Mouse (Mus musculus) MEL (cell line): ENCODE data around the gene Acot4. TPM values are rescaled to one million over a fixed set of nuclear protein-coding genes. Genes with fewer than 3 reads are reported as not detected.

ENCODE experiments used
- DNase-seq: peaks from one replicate; pipeline ENCODE4 v3.0.0; 2011; ENCODE audit warnings: low read depth, low spot score
- H3K27ac ChIP-seq: 2 replicates; pipeline ENCODE4 v1.5.1; 2012; ENCODE audit warnings: low read depth, mild to moderate bottlenecking, control low read depth, low read length, moderate library complexity; ENCODE audit not compliant: control insufficient read depth
- H3K27me3 ChIP-seq, 2 experiments: fragments of 150-350 bp in 1 of 2; sonication (generic) in 1 of 2; 2 replicates each; pipeline ENCODE4 v1.6.1; 2012; ENCODE audit warnings: low read length in 2 of 2, mild to moderate bottlenecking in 2 of 2, improper control_type of control experiment in 1 of 2, moderate library complexity in 1 of 2; ENCODE audit not compliant: insufficient read depth in 2 of 2, control insufficient read depth in 1 of 2
- H3K36me3 ChIP-seq, 2 experiments: 2 replicates each; pipeline ENCODE4 v1.6.1; 2012 to 2014; ENCODE audit warnings: low read length in 2 of 2, improper control_type of control experiment in 1 of 2, inconsistent platforms in 1 of 2, mild to moderate bottlenecking in 1 of 2; ENCODE audit not compliant: insufficient read depth in 2 of 2, control insufficient read depth in 1 of 2
- H3K4me1 ChIP-seq, 2 experiments: fragments of 150-350 bp in 1 of 2; sonication (generic) in 1 of 2; 2 replicates each; pipeline ENCODE4 v1.6.1; 2012; ENCODE audit warnings: low read length in 2 of 2, improper control_type of control experiment in 1 of 2, mild to moderate bottlenecking in 1 of 2; ENCODE audit not compliant: insufficient read depth in 2 of 2, control insufficient read depth in 1 of 2
- H3K4me3 ChIP-seq, 2 experiments: fragments of 150-350 bp in 1 of 2; sonication (generic) in 1 of 2; 2 replicates each; pipeline ENCODE4 v1.5.1; 2012; ENCODE audit warnings: low read depth in 2 of 2, low read length in 2 of 2, mild to moderate bottlenecking in 2 of 2, moderate library complexity in 2 of 2, control low read depth in 1 of 2, improper control_type of control experiment in 1 of 2; ENCODE audit not compliant: control insufficient read depth in 1 of 2, insufficient read depth in 1 of 2
- H3K79me2 ChIP-seq: 2 replicates; pipeline ENCODE4 v1.6.1; 2012; ENCODE audit warnings: mild to moderate bottlenecking, low read length, moderate library complexity; ENCODE audit not compliant: control insufficient read depth, poor library complexity, insufficient read depth
- H3K9ac ChIP-seq: 2 replicates; pipeline ENCODE4 v1.6.1; 2012; ENCODE audit warnings: low read depth, mild to moderate bottlenecking, control low read depth, low read length, moderate library complexity; ENCODE audit not compliant: control insufficient read depth, poor library complexity, severe bottlenecking
- H3K9me3 ChIP-seq: fragments of 150-350 bp; sonication (generic); replicated peaks from 2 replicates; pipeline ENCODE4 v1.6.1; 2012; ENCODE audit warnings: mild to moderate bottlenecking, low read length, improper control_type of control experiment, moderate library complexity; ENCODE audit not compliant: insufficient read depth
- BHLHE40 ChIP-seq: IDR thresholded peaks from 2 replicates; pipeline ENCODE4 v1.6.1; 2012; ENCODE audit warnings: low read depth, mild to moderate bottlenecking, inconsistent platforms, low read length, improper control_type of control experiment, borderline replicate concordance
- CHD2 ChIP-seq: IDR thresholded peaks from 2 replicates; pipeline ENCODE4 v1.6.1; 2011; ENCODE audit warnings: low read length, improper control_type of control experiment
- E2F4 ChIP-seq: IDR thresholded peaks from 2 replicates; pipeline ENCODE4 v1.6.1; 2011; ENCODE audit warnings: low read depth, low read length, improper control_type of control experiment, borderline replicate concordance
- ELF1 ChIP-seq: IDR thresholded peaks from 2 replicates; pipeline ENCODE4 v1.6.1; 2014; ENCODE audit warnings: low read depth, mild to moderate bottlenecking, inconsistent platforms, low read length, improper control_type of control experiment, moderate library complexity
- EP300 ChIP-seq, 2 experiments: IDR thresholded peaks; 2 replicates each; pipeline ENCODE4 v1.6.1; 2011; ENCODE audit warnings: improper control_type of control experiment in 2 of 2, low read length in 2 of 2, low read depth in 1 of 2, mild to moderate bottlenecking in 1 of 2
- ETS1 ChIP-seq: IDR thresholded peaks from 2 replicates; pipeline ENCODE4 v1.6.1; 2012; ENCODE audit warnings: low read depth, mild to moderate bottlenecking, inconsistent platforms, low read length, improper control_type of control experiment, moderate library complexity
- JUND ChIP-seq: IDR thresholded peaks from 2 replicates; pipeline ENCODE4 v1.6.1; 2011; ENCODE audit warnings: low read depth, mild to moderate bottlenecking, improper control_type of control experiment, low read length
- MAX ChIP-seq: IDR thresholded peaks from 2 replicates; pipeline ENCODE4 v1.6.1; 2011; ENCODE audit warnings: low read length, improper control_type of control experiment
- MAZ ChIP-seq: IDR thresholded peaks from 2 replicates; pipeline ENCODE4 v1.6.1; 2012; ENCODE audit warnings: low read depth, mild to moderate bottlenecking, inconsistent platforms, low read length, improper control_type of control experiment
- MEF2A ChIP-seq: IDR thresholded peaks from 2 replicates; pipeline ENCODE4 v1.6.1; 2014; ENCODE audit warnings: low read depth, mild to moderate bottlenecking, inconsistent platforms, low read length, improper control_type of control experiment; ENCODE audit not compliant: poor library complexity, insufficient replicate concordance, severe bottlenecking; ENCODE audit errors: extremely low read depth
- MXI1 ChIP-seq: IDR thresholded peaks from 2 replicates; pipeline ENCODE4 v1.6.1; 2011; ENCODE audit warnings: mild to moderate bottlenecking, low read depth, low read length, improper control_type of control experiment
- MYB ChIP-seq: IDR thresholded peaks from 2 replicates; pipeline ENCODE4 v1.6.1; 2011; ENCODE audit warnings: mild to moderate bottlenecking, low read depth, low read length, improper control_type of control experiment
- MYC ChIP-seq: IDR thresholded peaks from 2 replicates; pipeline ENCODE4 v1.6.1; 2011; ENCODE audit warnings: low read depth, mild to moderate bottlenecking, low read length, improper control_type of control experiment, moderate library complexity
- NRF1 ChIP-seq: IDR thresholded peaks from 2 replicates; pipeline ENCODE4 v1.6.1; 2014; ENCODE audit warnings: low read depth, mild to moderate bottlenecking, inconsistent platforms, low read length, improper control_type of control experiment, moderate library complexity; ENCODE audit not compliant: poor library complexity, insufficient read depth, severe bottlenecking
- POLR2AphosphoS5 ChIP-seq: IDR thresholded peaks from 2 replicates; pipeline ENCODE4 v1.6.1; 2012; ENCODE audit warnings: low read depth, borderline replicate concordance, mild to moderate bottlenecking, inconsistent platforms, low read length, moderate library complexity, mixed read lengths
- RCOR1 ChIP-seq: IDR thresholded peaks from 2 replicates; pipeline ENCODE4 v1.6.1; 2012; ENCODE audit warnings: low read depth, mild to moderate bottlenecking, inconsistent platforms, low read length, improper control_type of control experiment
- SIN3A ChIP-seq: IDR thresholded peaks from 2 replicates; pipeline ENCODE4 v1.6.1; 2012; ENCODE audit warnings: low read length, improper control_type of control experiment, inconsistent platforms
- TBP ChIP-seq: IDR thresholded peaks from 2 replicates; pipeline ENCODE4 v1.8.0; 2011; ENCODE audit warnings: low read depth, low read length, improper control_type of control experiment
- TCF12 ChIP-seq: IDR thresholded peaks from 2 replicates; pipeline ENCODE4 v1.6.1; 2014; ENCODE audit warnings: low read depth, mild to moderate bottlenecking, inconsistent platforms, low read length, improper control_type of control experiment, moderate library complexity
- ZC3H11A ChIP-seq: IDR thresholded peaks from 2 replicates; pipeline ENCODE4 v1.6.1; 2012; ENCODE audit warnings: low read depth, mild to moderate bottlenecking, inconsistent platforms, low read length, improper control_type of control experiment
- ZMIZ1 ChIP-seq: IDR thresholded peaks from 2 replicates; pipeline ENCODE4 v1.6.1; 2012; ENCODE audit warnings: low read depth, mild to moderate bottlenecking, inconsistent platforms, low read length, improper control_type of control experiment, moderate library complexity
- polyA plus RNA-seq, 2 experiments: library from polyadenylated mRNA; stranded (reverse) in 1 of 2; unstranded in 1 of 2; fragments of >175 nt in 1 of 2; fragments of >200 nt in 1 of 2; gene quantifications; 2 replicates each; pipeline versions ENCODE4 v1.2.1 to v1.2.4; 2012; ENCODE audit warnings: low replicate concordance in 2 of 2, low read depth in 1 of 2; ENCODE audit not compliant: insufficient read length in 2 of 2, insufficient read depth in 1 of 2, missing spikeins in 1 of 2
- total RNA-seq: library from RNA; depleted of rRNA; stranded (reverse); fragments of 300-350 nt; gene quantifications from 2 replicates; pipeline ENCODE4 v1.2.3, GENCODE M21; 2012

Acot4 gene
- total and polyA plus RNA-seq, 3 experiments: 0.08 TPM; not detected in 1

GRCm38 (mm10) chr12:84068296-84068695 is 30.1 kb downstream of the Acot4 start:
- no peaks in the 10 kb centered on the region for H3K36me3 ChIP-seq
- H3K79me2 ChIP-seq: no peaks in the 10 kb centered on the region
- TF ChIP-seq NRF1 (no peak), JUND (no peak), MEF2A (no peak), ZC3H11A (no peak), MYB (no peak), EP300 (IDR thresholded peaks at IDR 0.05; ENCODE audit: low read depth in 1 of 2, low read length in 2 of 2) (no peak), TBP (no peak), ZMIZ1 (no peak), TCF12 (no peak), MYC (no peak), BHLHE40 (no peak), MXI1 (no peak), POLR2AphosphoS5 (no peak), ELF1 (no peak), ETS1 (no peak)
- DNase-seq: no peak
- H3K9ac ChIP-seq: no peak overlapping the region
- peaks cover 0 to 1% of the 10 kb centered on the region in 2 experiments; a peak in 2 of 4 replicates for H3K27me3 ChIP-seq
- no peak overlapping the region for H3K27ac ChIP-seq
- no peaks in the 10 kb centered on the region for H3K9me3 ChIP-seq
- H3K4me1 ChIP-seq: no peaks in the 10 kb centered on the region
- H3K4me3 ChIP-seq: no peak overlapping the region

- no peaks in the 10 kb centered on the region for H3K4me1 ChIP-seq
- H3K27me3 ChIP-seq: peaks cover 1 to 2% of the 10 kb centered on the region in 2 experiments; a peak in 2 of 4 replicates
- no peak for TF ChIP-seq MAZ
- TF ChIP-seq E2F4: no peak
- TF ChIP-seq MYC: no peak
- TF ChIP-seq RCOR1: no peak
- TF ChIP-seq EP300 (IDR thresholded peaks at IDR 0.05; ENCODE audit: low read depth in 1 of 2, low read length in 2 of 2): no peak
- TF ChIP-seq CHD2: no peak
- no peak for TF ChIP-seq MAX
- no peak for TF ChIP-seq SIN3A
- no peak for TF ChIP-seq TBP
- no peak within 1 kb of the TSS for H3K27ac ChIP-seq
- no peaks in the 10 kb centered on the region for H3K36me3 ChIP-seq
- H3K9ac ChIP-seq: no peak within 1 kb of the TSS
- no peak for DNase-seq
- no peak within 1 kb of the TSS for H3K4me3 ChIP-seq
- H3K79me2 ChIP-seq: no peaks in the 10 kb centered on the region
- H3K9me3 ChIP-seq: no peaks in the 10 kb centered on the region
These were observed 30.8 kb downstream of the Acot4 start, which contains the start of gene Acot5 for GRCm38 (mm10) chr12:84068986-84069385. Gene Acot5, plus strand, starts transcription at chr12:84069325.
